Mouse (Mus musculus): ENCODE data around the gene Fermt1. TPM values are rescaled to one million over a fixed set of nuclear protein-coding genes. Genes with fewer than 3 reads are reported as not detected.

The Fermt1 gene
- polyA plus RNA-seq, 1 experiment from 2014 or later = 5.7 TPM

GRCm38 (mm10) chr2:132906763-132907162 lies 38.9 kb downstream of the Fermt1 start:
- Histone ChIP-seq H3K27me3 (no peaks in the 10 kb centered on the region), H3K4me1 (no peaks in the 10 kb centered on the region), H3K36me3 (no peaks in the 10 kb centered on the region), H3K27ac (no peak overlapping the region), H3K4me2 (no peak overlapping the region), H3K9me3 (no peaks in the 10 kb centered on the region), H3K9ac (no peak overlapping the region), H3K4me3 (no peak overlapping the region)
- WGBS = 28% methylated on average over 8 of the region's 8 CpGs
- ATAC-seq (ENCODE audit: borderline replicate concordance, extremely low read depth, low FRiP score, low TSS enrichment) = no peak

GRCm38 (mm10) chr2:132904961-132905360 lies 40.7 kb downstream of the Fermt1 start:
- H3K27ac ChIP-seq = no peak overlapping the region
- 76% methylated on average over 2 of the region's 2 CpGs for WGBS
- H3K9ac ChIP-seq = no peak overlapping the region
- ATAC-seq (ENCODE audit: borderline replicate concordance, extremely low read depth, low FRiP score, low TSS enrichment) = no peak
- H3K9me3 ChIP-seq = no peaks in the 10 kb centered on the region
- H3K36me3 ChIP-seq = no peaks in the 10 kb centered on the region
- no peaks in the 10 kb centered on the region for H3K27me3 ChIP-seq
- no peaks in the 10 kb centered on the region for H3K4me1 ChIP-seq
- H3K4me2 ChIP-seq = no peak overlapping the region
- H3K4me3 ChIP-seq = no peak overlapping the region

- Histone ChIP-seq H3K4me1 (no peaks in the 10 kb centered on the region), H3K4me3 (no peak overlapping the region), H3K9me3 (no peaks in the 10 kb centered on the region), H3K9ac (no peak overlapping the region), H3K36me3 (no peaks in the 10 kb centered on the region), H3K27ac (no peak overlapping the region), H3K4me2 (no peak overlapping the region), H3K27me3 (no peaks in the 10 kb centered on the region)
- 0 out of 2 replicates have a peak, but pooled peaks have one; percentile 62 for ATAC-seq (ENCODE audit: borderline replicate concordance, extremely low read depth, low FRiP score, low TSS enrichment)
- 32% methylated on average over 3 of the region's 3 CpGs for WGBS
These were observed 42.2 kb downstream of the Fermt1 start for GRCm38 (mm10) chr2:132903498-132903897.

GRCm38 (mm10) chr2:132902056-132902455 lies 43.6 kb downstream of the Fermt1 start:
- no peak overlapping the region for H3K27ac ChIP-seq
- no peaks in the 10 kb centered on the region for H3K27me3 ChIP-seq
- no peak overlapping the region for H3K9ac ChIP-seq
- H3K4me1 ChIP-seq = no peaks in the 10 kb centered on the region
- H3K36me3 ChIP-seq = no peaks in the 10 kb centered on the region
- 49% methylated on average over 4 of the region's 4 CpGs for WGBS
- no peak overlapping the region for H3K4me2 ChIP-seq
- H3K4me3 ChIP-seq = no peak overlapping the region
- no peak for ATAC-seq (ENCODE audit: borderline replicate concordance, extremely low read depth, low FRiP score, low TSS enrichment)
- no peaks in the 10 kb centered on the region for H3K9me3 ChIP-seq

- WGBS = 57% methylated on average over 4 of the region's 4 CpGs
- Histone ChIP-seq H3K27ac (no peak overlapping the region), H3K9ac (no peak overlapping the region), H3K4me1 (no peaks in the 10 kb centered on the region), H3K4me3 (no peak overlapping the region), H3K9me3 (no peaks in the 10 kb centered on the region), H3K36me3 (no peaks in the 10 kb centered on the region), H3K4me2 (no peak overlapping the region), H3K27me3 (no peaks in the 10 kb centered on the region)
- no peak for ATAC-seq (ENCODE audit: borderline replicate concordance, extremely low read depth, low FRiP score, low TSS enrichment)
These were observed 44.1 kb downstream of the Fermt1 start for GRCm38 (mm10) chr2:132901636-132902035.

- H3K4me3 ChIP-seq = no peak overlapping the region
- no peaks in the 10 kb centered on the region for H3K4me1 ChIP-seq
- H3K9ac ChIP-seq = no peak overlapping the region
- WGBS = 74% methylated on average over 1 of the region's 1 CpGs
- no peak overlapping the region for H3K4me2 ChIP-seq
- no peak for ATAC-seq (ENCODE audit: borderline replicate concordance, extremely low read depth, low FRiP score, low TSS enrichment)
- no peaks in the 10 kb centered on the region for H3K36me3 ChIP-seq
- H3K27me3 ChIP-seq = no peaks in the 10 kb centered on the region
- H3K27ac ChIP-seq = no peak overlapping the region
- no peaks in the 10 kb centered on the region for H3K9me3 ChIP-seq
These were observed 45.1 kb downstream of the Fermt1 start for GRCm38 (mm10) chr2:132900596-132900995.

- no peak overlapping the region for H3K27ac ChIP-seq
- no peaks in the 10 kb centered on the region for H3K9me3 ChIP-seq
- ATAC-seq (ENCODE audit: borderline replicate concordance, extremely low read depth, low FRiP score, low TSS enrichment) = no peak
These were observed 47.5 kb downstream of the Fermt1 start for GRCm38 (mm10) chr2:132898211-132898610.

GRCm38 (mm10) chr2:132893826-132894225 lies 51.9 kb downstream of the Fermt1 start:
- no peak overlapping the region for H3K27ac ChIP-seq
- no peak overlapping the region for H3K4me3 ChIP-seq
- H3K4me1 ChIP-seq = no peaks in the 10 kb centered on the region
- no peaks in the 10 kb centered on the region for H3K9me3 ChIP-seq
- no peak overlapping the region for H3K9ac ChIP-seq
- no peak overlapping the region for H3K4me2 ChIP-seq
- H3K36me3 ChIP-seq = no peaks in the 10 kb centered on the region
- H3K27me3 ChIP-seq = no peaks in the 10 kb centered on the region
- no peak for ATAC-seq (ENCODE audit: borderline replicate concordance, extremely low read depth, low FRiP score, low TSS enrichment)
- 77% methylated on average over 5 of the region's 5 CpGs for WGBS

More at GRCm38 (mm10) chr2:132898211-132898610, 47.5 kb downstream of the Fermt1 start:
- H3K9ac ChIP-seq = no peak overlapping the region
- H3K36me3 ChIP-seq = no peaks in the 10 kb centered on the region
- H3K4me2 ChIP-seq = no peak overlapping the region
- no peaks in the 10 kb centered on the region for H3K4me1 ChIP-seq
- H3K27me3 ChIP-seq = no peaks in the 10 kb centered on the region
- 24% methylated on average over 1 of the region's 1 CpGs for WGBS
- H3K4me3 ChIP-seq = no peak overlapping the region

- H3K36me3 ChIP-seq = no peaks in the 10 kb centered on the region
- no peak overlapping the region for H3K27ac ChIP-seq
- H3K4me2 ChIP-seq = no peak overlapping the region
- no peaks in the 10 kb centered on the region for H3K4me1 ChIP-seq
- H3K9me3 ChIP-seq = no peaks in the 10 kb centered on the region
- no peak overlapping the region for H3K4me3 ChIP-seq
- ATAC-seq (ENCODE audit: borderline replicate concordance, extremely low read depth, low FRiP score, low TSS enrichment) = no peak
- H3K27me3 ChIP-seq = peaks cover 7% of the 10 kb centered on the region; the same call in 1 of the 2 replicates
- H3K9ac ChIP-seq = no peak overlapping the region
- WGBS = 81% methylated on average over 7 of the region's 7 CpGs
These were observed 60.4 kb downstream of the Fermt1 start for GRCm38 (mm10) chr2:132885312-132885711.

- peaks cover 5% of the 10 kb centered on the region; the same call in 1 of the 2 replicates for H3K4me1 ChIP-seq
- WGBS = 26% methylated on average over 8 of the region's 8 CpGs
- H3K27ac ChIP-seq = no peak overlapping the region
- H3K36me3 ChIP-seq = no peaks in the 10 kb centered on the region
- ATAC-seq (ENCODE audit: borderline replicate concordance, extremely low read depth, low FRiP score, low TSS enrichment) = no peak
- no peak overlapping the region for H3K9ac ChIP-seq
- H3K4me2 ChIP-seq = no peak overlapping the region
- H3K9me3 ChIP-seq = no peaks in the 10 kb centered on the region
- peaks cover 15% of the 10 kb centered on the region for H3K27me3 ChIP-seq
- H3K4me3 ChIP-seq = no peak overlapping the region
These were observed 61.3 kb downstream of the Fermt1 start for GRCm38 (mm10) chr2:132884303-132884967.

- peaks cover 36% of the 10 kb centered on the region for H3K27me3 ChIP-seq
- H3K9me3 ChIP-seq = no peaks in the 10 kb centered on the region
- H3K9ac ChIP-seq = no peak within 1 kb of the TSS
- ATAC-seq (ENCODE audit: borderline replicate concordance, extremely low read depth, low FRiP score, low TSS enrichment) = no peak
- H3K36me3 ChIP-seq = no peaks in the 10 kb centered on the region
- H3K27ac ChIP-seq = no peak within 1 kb of the TSS
- peak within 1 kb of the TSS; percentile 95 for H3K4me2 ChIP-seq
- peak within 1 kb of the TSS; percentile 47 for H3K4me3 ChIP-seq
- H3K4me1 ChIP-seq = peaks cover 12% of the 10 kb centered on the region; the same call in 1 of the 2 replicates
- WGBS = 11% methylated on average over 12 of the region's 12 CpGs
These were observed 64.7 kb downstream of the Fermt1 start, which contains the start of gene Lrrn4 for GRCm38 (mm10) chr2:132880844-132881645. Gene Lrrn4, minus strand, starts transcription at chr2:132880891.

All from lung, embryonic 15.5 days (tissue).